Mouse (Mus musculus) c-Kit-negative CD71-positive TER-119-positive erythroid progenitor cells, embryonic 14.5 days (primary cell): ENCODE measurements around the gene Cd4.
"Not testable (repeated sequence)": the region's sequence is repeated elsewhere in the genome, so short reads cannot be mapped to it uniquely, and the experiment has no call there.

Experiments used
- DNase-seq: peaks from one replicate; pipeline ENCODE4 v3.0.0-alpha.2; 2013; ENCODE audit warnings: low read depth, low spot score

The Cd4 gene

DNA sequence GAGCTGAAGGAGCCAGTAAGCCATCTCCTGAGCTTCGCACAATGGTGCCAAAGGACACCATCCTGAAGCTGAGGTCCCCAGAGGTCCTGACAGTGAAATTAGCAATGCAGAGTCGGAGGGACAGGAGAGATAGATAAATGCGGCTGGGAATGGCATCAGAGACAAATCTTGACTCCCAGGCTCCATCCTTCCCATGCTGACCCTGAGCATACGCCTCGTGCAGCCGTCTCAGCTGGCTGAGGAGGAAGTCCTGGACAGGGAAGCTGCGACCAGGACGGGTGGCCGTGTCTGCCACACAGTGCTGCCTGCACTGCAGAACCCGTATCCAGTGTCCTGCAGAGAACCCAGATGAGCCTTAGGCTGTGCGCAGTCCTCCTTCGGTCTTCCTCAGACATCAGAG lies 33.4 kb downstream of the Cd4 start:
- no peak for DNase-seq

DNA sequence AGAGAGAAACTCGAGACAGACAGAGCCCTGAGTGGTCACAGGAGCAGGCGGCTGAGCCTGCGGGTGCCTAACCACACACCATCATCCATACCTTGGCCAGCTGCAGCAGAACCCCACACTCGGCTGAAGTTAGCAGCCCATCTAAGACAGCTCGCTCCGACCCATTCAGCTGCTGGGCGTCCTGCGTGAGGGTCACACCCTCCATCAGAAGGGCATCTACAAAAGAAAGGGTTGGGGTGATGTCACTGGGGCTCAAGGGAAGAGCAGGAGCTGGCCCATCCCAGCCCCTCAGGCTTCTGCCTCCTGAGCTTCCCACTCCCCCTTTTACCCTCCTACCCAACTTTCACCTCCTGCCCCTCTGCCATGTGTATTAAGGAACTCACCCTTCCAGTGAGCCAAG lies 37.5 kb downstream of the Cd4 start:
- no peak for DNase-seq

DNA sequence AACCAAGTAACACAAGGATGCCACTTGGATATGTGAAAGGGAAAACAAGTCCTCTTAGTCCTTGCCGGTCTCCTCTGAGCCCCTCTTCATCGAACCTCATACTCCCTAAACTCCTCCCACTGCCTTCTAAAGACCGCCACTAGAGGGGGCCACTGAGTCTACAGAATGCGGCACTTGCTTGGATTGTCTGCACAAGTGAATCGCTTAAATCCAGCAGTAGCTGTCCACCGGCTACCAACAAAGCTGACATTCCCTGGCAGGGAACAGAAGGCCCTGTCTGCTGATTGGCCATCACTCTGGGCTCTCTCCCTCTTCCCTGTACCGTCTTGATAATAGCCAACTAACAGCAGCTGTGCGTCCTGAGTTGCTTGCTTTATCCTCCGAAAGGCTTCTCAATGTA lies 40.7 kb downstream of the Cd4 start:
- DNase-seq = peak; percentile 65

DNA sequence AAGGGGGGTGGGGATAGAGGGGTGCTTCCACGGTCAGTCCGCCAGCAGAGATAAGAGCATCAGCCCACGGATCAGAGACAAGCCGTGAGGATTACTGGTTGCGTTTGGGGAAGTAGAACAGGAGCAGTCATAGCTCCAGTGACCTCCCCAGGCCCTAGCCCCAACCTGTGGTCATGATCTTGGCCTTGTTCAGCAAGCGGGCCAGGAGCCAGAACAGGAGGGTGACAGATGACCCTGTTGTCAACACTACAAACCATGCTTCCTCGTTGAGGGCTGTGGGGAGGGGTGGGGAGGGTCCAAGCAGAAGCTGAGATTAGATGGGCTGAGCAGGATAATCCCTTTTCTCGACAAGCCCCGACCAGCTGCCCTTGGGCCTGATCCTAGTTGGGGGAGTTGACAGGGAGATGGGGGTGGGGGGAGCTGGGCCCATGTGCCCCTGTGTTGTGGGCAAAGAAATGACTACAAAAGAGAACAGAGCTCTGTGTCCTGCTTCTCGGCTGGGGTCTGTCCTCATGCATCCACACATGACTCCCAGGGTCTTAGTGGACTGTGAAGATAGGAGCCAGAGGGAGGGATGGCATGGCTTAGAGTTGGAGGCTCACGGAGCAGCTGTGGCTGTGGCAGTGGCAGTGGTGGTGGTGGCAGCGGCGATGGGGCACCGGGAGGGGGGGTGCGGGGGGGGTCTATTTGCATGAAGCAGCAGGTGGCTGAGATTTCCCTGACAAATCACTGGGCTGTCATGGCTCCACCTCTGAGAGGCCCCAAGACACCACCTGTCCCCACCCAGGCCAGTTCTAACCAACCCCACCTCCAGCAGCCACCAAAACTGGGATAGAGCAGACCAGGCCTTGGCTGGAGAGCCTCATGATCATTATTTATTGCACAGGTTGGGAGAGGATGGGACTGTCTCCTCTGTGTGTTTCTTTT lies 47.5 kb downstream of the Cd4 start, which contains the start of gene Gnb3:
Gene Gnb3 (minus strand): TSS at position 35 of the 927 bp plus-strand sequence.
- no peak for DNase-seq

DNA sequence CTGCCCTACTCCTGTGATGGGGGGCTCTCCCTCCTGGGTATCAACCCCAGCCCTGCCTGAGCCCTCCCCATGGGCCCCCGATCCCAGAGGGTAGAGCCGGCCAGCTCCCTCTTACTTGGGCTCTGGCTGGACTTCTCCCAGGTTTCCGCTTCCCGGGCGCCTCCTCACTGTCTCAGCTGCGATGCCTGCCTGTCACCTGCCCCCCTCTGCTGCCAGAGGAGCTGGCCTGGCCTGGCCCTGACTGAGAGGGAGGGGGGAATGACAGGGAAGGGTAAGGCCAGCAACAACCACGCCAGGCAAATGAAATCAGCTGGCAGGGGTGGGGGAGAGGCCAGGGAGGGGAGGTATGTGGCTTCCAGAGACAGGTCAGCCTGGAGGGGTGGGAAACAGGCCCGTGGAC lies 48.2 kb downstream of the Cd4 start:
- DNase-seq = no peak

DNA sequence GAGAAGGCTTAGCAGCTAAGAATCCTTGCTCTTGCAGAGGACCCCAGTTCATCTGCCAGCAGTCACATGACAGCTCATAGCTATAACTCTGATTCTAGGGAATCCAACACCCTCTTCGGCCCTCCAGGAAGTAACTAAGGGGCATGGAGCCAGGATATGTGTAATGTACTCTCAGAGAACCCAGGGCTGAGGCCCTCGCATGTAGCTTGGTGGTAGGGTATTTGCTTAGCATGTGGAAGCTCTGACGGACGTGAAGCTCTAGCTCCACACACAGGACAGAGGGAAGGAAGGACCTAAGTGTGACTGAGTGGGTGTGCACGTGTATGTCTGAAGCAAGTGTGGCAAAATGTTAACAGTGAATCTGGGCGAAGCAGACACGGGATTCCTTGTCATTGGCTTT lies 51.6 kb downstream of the Cd4 start:
- DNase-seq = no peak

DNA sequence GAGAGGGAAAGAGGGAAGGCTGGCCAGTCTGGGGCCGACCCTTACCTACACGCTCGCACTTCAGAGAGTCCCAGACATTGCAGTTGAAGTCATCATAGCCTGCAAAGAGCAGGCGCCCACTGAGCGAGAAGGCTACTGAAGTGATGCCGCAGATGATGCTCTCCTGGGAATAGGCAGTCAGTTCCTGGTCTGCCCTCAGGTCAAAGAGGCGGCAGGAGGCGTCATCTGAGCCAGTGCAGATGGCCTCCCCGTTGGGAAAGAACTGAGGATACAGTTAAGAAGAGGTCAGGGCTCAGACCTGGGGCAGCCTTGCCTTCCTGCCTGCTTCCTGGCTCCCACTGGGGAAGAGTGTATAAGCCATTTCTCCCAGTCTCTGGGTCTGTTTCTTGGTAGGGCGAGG lies 52.5 kb downstream of the Cd4 start:
- DNase-seq = no peak

DNA sequence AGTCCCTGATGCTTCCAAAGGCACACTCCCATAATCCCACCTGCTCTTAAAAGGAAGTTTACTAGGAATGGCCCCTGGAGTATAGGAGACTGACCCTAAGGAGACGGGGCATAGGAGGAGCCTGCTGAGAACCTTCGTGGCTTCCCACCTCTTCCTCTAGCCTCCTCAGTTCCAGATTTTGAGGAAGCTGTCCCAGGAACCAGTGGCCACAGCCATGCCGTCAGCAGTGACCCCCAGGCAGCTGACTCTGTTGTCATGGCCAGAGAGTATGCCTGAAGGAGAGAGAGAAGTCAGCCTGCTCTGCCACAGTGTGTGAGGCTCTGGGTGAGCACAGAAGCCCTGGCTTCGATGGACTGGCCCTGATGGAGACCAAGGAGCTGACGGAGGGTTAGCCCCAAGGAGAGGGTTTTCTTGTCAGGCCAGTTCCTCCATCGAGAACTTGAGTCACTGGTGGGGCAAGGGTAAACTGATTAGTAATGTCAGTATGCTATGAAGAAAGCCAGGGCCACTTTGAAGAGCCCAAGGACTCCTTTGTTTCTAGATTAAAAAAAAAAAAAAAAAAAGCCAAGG lies 53.4 kb downstream of the Cd4 start:
- DNase-seq = no peak

DNA sequence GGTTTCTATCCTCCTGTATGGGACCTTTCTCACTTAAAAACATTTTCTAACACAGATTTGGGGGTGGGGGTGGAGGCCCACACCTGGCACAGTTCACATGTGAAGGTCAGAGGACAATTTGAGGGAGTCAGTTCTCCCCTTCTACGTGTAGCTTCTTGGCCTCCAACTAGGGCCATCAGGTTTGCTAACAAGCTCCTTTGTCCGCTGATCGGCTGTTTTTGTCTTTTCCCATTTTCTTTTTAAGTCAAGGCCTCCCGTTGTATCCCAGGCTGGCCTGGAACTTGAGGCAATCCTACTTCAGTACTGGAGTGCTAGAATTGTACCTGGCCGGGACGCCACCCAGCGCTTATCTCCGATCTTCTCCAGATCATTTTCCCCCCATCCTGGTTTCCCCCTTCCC lies 56.4 kb downstream of the Cd4 start:
- DNase-seq = no peak

DNA sequence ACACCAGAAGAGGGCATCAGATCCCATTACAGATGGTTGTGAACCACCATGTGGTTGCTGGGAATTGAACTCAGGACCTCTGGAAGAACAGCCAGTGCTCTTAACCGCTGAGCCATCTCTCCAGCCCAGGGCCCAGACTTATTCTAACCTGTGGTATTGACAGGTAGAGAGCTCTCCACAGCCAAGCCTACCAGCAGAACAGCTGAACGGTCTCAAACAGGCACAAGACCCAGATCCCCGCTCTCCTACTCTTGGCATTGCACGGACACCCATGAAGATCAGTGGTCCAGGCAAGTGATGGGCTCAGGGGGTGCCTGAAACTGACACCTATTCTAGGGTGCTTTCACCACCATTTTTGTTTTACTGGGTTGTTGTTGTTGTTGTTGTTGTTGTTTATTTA lies 56.8 kb downstream of the Cd4 start:
- not testable (repeated sequence) for DNase-seq

DNA sequence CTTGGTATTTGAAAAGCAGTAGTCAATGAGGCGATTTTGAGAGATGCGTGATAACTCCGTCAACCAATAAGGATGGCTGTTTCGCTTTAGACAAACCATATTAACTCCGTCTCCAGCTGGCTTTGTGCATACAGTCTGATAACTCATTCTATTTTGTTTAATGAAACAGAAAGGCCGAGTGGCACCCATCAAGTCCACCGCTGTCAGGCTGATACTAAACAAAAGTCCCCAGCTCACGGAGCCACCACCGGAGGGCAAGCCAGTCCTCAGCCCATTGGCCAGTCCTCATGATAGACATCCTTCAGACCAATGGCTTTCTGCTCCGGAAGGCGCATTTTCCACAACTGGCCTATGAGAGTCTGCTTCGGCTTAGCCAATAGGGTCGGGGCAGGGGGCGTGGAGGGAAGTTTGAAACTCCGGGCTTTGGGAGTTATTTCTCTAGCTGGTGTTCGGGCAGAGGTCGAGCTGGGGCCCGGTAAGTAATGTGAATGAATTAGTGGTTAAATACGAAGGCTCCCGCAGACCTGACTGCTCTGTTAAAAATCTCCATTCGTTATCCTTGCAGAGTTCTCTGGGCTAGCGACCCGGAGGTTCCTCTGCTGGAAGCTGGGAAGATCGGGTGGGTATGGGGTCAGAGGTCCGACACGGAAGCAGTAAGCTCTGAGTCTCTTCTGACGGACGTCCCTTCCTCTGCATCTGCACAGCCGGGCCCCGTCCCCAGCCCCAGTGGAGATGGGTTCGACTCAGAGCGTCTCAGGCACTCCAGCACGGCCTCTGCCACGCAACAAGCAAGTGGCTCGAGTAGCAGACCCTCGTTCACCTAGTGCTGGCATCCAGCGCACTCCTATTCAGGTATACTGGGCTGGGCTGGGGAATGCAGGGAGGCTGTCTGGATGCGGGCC lies 58.0 kb downstream of the Cd4 start:
- peak; percentile 91 for DNase-seq

DNA sequence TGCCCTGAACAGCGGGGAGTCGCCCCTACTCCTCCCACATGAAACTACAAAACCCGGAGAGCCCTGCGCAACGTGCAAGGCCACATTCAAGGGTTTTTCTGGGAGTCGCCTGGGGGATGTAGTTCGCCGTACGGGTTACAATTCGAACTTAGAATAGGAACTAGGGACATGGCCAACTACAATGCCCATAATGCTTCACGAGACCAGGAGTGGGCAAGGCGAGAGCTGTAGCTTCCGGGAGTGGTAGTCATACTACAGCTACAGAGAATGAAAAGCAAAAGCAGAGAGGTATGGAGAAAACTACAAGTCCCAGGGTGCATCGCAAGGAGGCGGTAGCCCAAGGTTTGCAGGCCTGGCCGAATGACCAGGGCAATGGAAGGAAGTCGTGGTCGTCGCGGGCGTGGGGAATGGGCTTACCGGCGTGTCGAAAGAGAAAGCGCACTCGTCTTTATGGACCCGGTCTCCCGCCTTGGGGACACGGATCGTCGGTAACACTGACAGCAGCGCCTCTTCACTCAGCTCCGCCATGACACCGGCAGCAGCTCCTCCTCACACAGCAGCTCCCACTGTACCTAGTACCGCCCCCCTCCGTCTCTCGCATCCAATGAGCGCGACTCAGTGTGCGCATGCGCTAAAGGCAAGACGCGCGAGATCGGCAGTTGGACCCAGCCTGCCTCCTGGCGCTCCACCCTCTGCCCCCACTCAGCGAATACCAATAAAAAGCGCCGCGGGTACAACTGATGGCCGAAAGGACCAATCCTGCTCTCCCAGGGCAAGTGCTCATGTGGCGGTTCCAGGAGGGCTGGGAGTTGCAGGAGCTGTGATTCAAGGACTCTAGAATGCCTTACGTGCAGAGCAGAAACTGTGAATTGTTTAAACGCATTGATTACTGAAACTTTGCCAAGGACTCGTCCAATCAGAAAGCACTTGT lies 58.9 kb downstream of the Cd4 start, which contains the start of the genes Usp5 and Cdca3:
Gene Usp5 (minus strand): TSS at position 617 of the 931 bp plus-strand sequence.
Gene Cdca3 (plus strand): TSS at position 680 of the 931 bp plus-strand sequence.
- DNase-seq = peak; percentile 99

DNA sequence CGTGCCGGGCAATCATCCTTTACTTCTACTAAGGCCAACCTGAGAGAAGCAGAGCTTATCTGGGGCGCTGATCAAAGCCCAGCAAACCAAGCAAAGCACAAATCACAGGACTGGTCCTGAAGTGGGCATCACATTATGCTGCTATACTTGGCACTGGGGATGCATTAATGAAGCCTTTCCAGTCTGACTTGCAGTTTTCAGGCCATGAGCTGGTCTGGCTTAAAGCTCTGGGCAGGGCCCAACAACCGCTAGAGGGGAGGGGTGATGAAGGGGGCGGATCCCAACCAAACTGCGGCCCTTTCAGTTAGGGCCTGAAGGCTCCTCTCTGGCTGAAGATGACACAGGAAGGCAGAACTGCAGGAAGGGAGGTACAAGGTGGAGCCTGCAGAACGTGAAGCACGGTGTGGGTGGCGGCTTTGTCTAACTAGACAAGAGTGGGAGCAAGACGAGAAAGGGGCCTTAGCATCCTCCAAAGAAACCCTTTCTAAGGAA lies 59.9 kb downstream of the Cd4 start:
- no peak for DNase-seq

DNA sequence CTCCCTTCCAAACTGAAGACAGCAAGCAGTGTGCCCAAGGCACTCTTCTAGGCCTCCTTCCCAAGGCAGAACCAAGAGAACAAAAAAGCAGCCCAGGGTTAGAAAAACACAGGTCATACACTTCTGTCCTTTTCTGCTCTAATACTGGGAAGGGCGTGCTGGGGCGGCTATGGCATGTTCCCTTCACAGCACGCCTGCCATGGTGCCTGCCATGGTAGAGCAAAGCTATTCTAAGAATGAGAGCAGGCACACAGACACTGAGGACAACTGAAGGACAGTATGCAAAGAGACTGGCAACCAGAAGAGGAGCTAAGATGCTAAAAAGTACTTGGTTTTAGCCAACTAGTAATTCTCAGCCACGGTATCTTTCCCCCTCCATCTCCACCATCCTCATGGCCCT lies 66.0 kb downstream of the Cd4 start:
- no peak for DNase-seq

DNA sequence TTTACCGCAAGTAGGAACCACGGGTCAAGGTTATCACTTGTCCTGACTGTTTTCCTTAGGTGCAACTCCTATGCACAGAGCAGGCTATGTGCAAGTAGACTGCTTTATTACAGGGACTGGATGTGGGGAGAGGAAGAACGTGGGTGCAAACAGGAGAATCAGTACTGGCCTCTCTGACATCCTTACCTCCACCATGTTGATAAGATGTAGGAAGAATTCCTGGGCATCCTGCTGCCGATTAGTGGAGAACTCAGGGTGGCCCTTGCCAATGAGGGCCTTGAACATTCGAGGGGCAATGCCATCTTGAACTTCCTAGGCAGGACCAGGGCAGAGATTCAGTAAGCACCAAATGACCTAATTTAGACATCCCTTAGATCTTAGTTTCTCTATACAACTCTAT lies 67.1 kb downstream of the Cd4 start:
- DNase-seq = no peak

DNA sequence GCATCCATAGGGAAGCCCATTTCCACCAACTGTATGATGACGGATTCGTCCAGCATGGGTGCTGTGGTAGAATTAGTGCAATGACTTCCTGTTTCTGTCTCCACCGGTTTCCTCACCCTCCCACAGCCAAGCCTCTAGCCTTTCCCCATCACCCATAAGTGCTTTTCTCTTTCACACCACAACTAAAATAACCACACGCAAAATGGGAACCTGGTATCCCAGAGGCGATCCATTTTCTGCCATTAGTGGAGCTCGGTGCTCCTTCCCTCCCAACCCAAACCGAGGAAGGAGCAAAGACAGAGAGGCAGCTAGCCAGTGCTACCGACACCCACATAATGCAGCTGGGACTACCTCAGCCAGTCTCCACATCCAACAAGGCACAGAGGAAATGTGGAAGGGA lies 70.0 kb downstream of the Cd4 start:
- DNase-seq = no peak

DNA sequence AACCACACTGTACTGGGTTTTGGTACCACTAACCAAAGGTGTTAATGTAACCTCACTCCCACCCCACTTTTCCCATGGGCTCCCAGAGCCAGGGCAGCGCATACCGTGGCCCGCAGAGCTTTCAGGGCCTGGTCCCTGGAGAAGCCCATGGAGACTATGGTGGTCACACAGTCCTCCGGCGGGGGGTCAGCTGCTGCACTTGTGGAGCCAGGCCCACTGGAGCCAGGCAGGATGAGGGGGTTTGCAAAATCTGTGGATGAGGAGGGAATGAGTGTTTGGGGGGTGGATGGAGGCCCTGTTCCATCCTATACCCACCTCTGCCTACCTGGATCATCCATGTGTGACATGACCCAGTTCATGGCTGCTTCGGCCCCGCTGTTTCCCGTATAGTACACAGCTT lies 70.5 kb downstream of the Cd4 start:
- no peak for DNase-seq

DNA sequence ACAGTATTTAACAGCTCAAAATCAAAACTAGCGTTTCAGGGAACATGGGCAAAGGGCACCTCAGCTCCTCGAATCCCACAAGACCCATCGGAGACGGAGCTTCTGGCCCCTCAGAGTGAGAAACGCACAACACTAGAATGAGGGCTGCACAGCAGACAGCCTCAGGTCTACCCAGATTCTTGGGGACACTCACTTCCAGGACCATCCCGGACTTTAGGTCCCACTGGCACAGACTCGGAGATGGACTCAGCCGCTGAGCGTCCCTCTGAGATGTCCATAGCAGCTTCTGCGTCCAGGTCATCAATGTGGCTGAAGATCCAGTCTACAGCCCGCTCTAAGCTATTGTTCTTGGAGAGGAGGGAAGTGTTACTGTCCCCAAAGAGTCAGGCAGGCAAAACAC lies 70.9 kb downstream of the Cd4 start:
- no peak for DNase-seq

DNA sequence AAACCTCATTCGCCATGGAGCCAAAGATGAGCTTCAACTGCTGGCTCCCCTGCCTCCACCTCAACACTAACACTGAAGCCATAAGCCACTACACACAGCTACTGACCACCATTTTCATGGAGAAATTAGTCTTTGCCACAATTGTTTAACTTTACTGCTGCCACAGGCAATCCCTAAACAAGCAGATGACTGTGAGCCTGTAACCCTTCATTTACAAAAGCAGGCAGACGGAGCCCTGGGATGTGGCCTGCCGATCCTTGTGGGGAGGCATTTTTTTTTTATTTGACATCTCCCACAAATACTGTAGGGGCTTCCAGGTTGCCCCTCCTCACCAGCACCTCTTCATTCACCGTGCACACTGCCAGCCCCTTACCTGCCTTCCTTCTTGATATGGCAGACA lies 71.4 kb downstream of the Cd4 start:
- no peak for DNase-seq

DNA sequence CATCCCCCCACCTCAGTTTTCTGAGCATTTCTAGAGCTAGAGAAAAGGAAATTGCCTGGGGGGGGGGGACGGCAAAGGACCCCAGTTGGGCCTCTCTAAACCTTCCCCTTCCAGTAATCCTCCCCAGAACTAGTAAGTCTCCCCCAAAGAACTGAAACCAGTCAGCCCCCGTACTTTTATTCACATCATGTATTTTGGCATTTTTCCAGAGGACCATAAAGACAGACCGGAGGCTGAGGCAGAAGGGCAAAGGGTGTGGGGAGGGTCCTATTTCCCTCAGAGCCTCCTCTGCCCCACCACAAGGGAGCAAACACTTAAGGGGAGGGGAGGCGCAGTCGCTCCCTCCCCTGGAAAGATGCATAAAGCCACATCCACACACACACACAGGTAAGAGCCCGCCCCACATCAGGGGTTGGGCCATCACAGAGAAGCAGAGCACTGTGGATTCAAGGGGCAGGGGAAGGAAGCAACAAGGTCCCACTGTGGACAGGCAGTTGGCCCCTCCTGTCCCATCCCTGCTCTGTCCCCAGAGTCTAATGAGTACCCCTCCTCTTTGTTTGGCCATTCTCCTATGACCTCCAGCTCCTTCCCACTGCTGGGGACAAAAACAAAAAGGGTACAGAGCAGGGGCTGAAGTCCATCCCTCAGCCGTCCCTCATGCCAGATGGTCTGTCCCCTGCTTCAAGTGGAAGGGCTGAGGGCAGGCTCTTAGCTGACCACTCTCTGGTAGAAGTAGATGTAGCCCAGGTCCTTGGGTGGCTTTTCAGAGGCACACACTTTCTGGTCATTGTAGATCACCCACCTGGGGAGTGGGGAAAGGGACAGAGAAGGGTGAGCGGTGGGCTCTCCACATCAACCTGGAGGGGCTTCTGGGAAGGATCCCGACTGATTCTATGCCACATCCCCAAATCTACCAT lies 72.9 kb downstream of the Cd4 start:
- no peak for DNase-seq
